Mouse (Mus musculus): ENCODE measurements around the gene Dlat.

Dlat gene

GRCm38 (mm10) chr9:50593544-50593943, 66.0 kb downstream of the Dlat start:
- ATAC-seq (ENCODE audit: low TSS enrichment) = no peak

DNA sequence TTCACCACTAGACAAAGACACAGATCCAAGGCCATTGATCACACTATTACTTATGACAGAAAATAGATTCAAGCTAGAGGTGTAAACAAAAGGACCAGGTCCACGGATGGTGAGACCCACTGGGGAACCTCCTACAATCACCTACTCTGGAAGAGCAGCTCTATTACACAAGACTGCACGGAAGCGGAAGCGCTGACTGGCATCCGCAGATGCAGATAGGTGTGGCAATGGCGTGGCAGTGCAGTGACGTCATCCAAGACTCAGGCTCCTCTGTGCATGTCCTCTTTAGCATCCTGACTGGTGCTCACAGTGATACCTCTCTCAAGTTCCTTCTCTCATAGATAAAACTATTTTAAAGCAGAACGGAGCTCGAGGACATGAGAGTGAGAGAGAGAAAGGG, 66.6 kb downstream of the Dlat start:
- ATAC-seq (ENCODE audit: low TSS enrichment) = no peak

- peak; percentile 20; the same call in 1 of the 2 replicates for ATAC-seq (ENCODE audit: low TSS enrichment)
These were observed 68.6 kb downstream of the Dlat start for GRCm38 (mm10) chr9:50590856-50591518.

DNA sequence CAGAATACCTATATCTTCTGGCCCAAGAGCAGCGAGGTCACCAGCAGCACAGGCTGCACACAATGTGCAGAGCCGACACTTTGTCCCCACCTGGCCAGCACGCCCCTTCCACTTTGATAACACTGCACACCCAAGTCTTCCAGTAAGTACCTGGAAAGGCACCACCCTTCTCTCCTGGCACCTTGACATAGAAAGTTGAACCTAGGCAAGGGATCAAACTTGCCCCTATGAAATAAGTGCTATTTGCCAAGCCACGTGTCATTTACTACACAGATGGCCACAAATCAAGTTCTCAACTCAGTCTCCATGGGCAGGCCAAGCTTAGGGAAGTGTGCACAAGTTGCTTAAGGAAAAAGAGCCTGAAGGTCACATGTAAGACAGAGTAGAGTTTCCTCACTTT, 72.6 kb downstream of the Dlat start:
- ATAC-seq (ENCODE audit: low TSS enrichment) = no peak

DNA sequence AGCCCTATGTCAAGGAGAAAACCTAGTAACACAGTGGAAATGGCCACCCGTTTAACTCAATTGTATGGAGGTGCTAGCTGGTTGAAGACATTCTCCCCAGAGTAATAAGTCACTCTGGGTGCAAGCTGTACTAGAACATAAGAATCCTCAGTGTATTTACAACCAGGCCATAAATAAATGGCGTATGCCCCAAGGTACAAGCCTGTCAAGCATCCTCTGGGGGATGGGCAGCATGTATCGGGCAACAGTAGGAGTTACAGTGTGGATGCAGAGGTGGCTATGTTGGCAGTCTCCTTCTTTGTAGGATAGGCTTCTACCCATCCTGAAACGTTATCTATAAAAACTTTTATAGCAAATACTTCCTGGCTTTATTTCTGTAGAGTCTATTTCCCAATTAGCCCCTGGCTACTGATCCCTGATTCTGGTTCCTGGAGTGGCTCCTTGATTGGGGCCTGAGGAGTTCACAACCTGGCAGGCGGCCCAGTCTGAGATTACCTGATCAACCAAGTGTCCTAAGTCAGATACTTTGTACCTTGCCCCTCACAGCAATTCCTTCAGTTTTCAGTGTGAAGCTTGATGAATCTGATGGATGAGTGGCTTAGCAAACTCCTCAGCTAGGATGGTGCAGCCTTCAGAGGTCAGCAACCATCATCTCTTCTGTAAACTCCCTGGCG, 74.3 kb downstream of the Dlat start:
- no peak for ATAC-seq (ENCODE audit: low TSS enrichment)

All from frontal cortex, adult (tissue).